Mouse (Mus musculus) Patski (cell line): ENCODE measurements at regions not wholly inside any gene's neighbourhood (a gene's known extent, or its start where the extent isn't known, plus 50 kb on each side); places are given as distances from the start of the nearest gene placed in this dataset.
A peak's percentile ranks its signal among the peaks of the same experiment; 100 is the strongest.

Source experiments
- ATAC-seq: fragments of 100-300 bp; one replicate; pipeline ENCODE4 v1.8.0; 2021
- CTCF ChIA-PET: fragments of 350-600 bp; sonication (Branson Sonifier 250); formaldehyde crosslinking; loops from one replicate; lab custom pipeline; 2022; ENCODE audit warnings: inconsistent platforms; lab: Charles Lee
- POLR2A ChIA-PET: fragments of 350-600 bp; sonication (Branson Sonifier 250); formaldehyde crosslinking; loops from one replicate; lab custom pipeline; 2022; ENCODE audit warnings: antibody characterized with exemption, inconsistent platforms; lab: Charles Lee
- DNase-seq: peaks from one replicate; pipeline ENCODE4 v3.0.0-alpha.2; 2011; ENCODE audit warnings: low read depth, low spot score
- H3K27me3 ChIP-seq: fragments of 371-371 bp; one replicate; pipeline ENCODE4 v1.5.1; 2021
- CTCF ChIP-seq: fragments of 100-300 bp; IDR thresholded peaks from one replicate; pipeline ENCODE4 v1.5.1; 2021
- in situ Hi-C: fragments of 300-500 bp; cut with MboI; formaldehyde crosslinking; loops from 3 replicates; pipeline ENCODE4 v1.11.1; 2018; ENCODE audit warnings: low pct_unique_long_range_greater_than_20kb, mixed read lengths

DNA sequence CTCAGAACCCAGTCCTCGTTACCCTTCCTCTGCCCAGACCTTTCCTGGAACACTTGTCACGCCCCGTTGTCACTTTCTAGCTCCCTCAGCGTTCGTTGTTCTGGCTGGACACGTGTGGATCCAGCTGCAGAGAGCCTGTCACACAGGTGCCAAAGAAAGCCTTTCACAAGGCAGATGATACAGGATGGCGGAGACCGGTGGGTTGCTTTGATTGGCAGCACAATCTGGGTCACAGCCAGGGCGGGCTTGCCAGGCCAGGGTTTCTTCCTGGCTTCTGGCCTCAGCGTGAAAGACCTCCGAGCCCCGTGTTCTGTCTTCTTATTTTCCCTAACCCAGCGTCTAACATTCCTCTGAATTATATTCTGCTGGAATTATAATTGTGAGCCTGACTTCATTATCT is 94.7 kb upstream of the Tmem189 start:
- no peak for TF ChIP-seq CTCF
- no peaks in the 10 kb centered on the region for H3K27me3 ChIP-seq
- no peak for DNase-seq
- no peak for ATAC-seq
- ChIA-PET POLR2A (no interaction called here), CTCF (no interaction called here)
- in situ Hi-C loops: no loop called here

DNA sequence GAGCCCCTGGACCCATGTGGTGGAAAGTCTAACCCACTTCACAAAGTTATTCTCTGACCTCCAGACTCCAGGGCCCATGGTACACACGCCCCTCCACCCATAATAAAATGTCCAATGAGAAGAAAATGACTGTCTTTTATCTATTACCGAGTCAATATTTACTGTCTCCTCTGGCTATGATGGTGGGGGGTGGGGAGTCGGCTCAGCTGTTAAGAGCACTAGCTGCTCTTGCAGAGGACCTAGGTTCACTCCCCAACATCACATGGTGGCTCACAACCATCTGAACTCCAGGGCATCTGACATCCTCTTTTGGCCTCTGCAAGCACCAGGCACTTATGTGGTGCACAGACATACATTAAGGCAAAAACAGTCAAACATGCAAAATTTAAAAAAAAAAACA is 93.8 kb upstream of the Tmem189 start:
- no peak for ATAC-seq

DNA sequence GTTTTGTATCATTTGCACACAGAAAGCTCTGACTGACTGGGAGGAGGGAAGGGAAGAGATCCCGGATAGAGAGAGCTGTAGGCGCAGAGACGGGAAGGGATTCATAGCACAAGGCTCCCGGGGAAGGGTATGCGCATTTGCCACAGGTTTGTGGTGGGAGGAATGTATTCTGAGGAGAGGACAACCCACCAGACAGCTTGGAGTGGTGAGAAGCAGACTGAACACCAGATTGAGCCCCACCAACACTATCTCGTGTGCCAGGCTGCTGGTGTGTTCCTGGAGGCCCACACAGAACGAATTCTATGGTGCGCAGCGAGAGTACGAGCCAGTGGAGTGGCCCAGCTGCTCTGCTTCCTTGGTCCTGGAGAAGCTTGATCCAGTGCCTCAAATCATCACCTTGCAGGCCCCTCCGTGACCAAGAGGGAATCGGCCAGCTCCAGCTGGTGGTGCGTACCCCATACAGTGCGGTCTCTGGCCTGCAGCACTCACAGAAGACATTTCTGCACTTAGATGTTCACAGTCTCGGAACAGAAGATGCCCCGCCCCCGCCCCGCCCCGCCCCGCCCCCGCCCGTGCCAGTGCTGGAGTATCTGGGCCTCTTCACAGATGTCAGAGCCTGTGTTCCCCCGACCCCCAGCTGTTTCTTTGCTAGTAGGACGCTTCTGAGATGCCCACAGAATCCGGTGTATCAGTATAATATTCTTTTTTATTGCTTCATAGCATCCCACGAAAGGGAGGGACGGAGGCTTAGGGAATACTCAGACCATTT is 92.8 kb upstream of the Tmem189 start:
- ATAC-seq (no peak), DNase-seq (no peak)
- no peak for TF ChIP-seq CTCF
- H3K27me3 ChIP-seq: no peaks in the 10 kb centered on the region
- POLR2A ChIA-PET: no interaction called here
- in situ Hi-C loops: no loop called here
- CTCF ChIA-PET: interaction anchor here (0.6 kb wide), 1 partner anchor 77 kb away, joined by 3 read pairs; no protein-coding TSS in a partner anchor

More for the DNA sequence above, 93.8 kb upstream of the Tmem189 start:
- CTCF ChIA-PET: no interaction called here
- no peaks in the 10 kb centered on the region for H3K27me3 ChIP-seq
- POLR2A ChIA-PET: no interaction called here
- DNase-seq: no peak
- in situ Hi-C loops: no loop called here
- no peak for TF ChIP-seq CTCF

DNA sequence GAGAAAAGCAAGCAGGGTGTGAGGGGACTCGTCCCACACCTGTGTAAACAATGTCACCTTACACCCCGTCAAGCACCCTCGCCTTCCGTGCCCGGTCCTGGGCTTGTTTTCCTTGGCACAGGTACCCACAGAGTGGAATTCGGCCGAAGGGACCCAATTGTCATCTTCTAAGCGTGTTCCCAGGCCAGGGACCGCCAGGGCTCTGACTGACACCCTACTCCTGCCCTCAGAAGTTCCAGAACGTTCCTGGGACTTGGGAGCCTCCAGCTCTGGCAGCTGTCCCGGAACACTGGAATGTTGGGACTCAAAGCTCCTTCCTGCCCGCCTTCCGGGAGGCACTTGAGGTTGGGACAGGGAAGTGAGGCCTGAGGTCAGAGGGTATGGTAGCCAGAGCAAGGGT is 91.9 kb upstream of the Tmem189 start:
- in situ Hi-C loops: no loop called here
- no peaks in the 10 kb centered on the region for H3K27me3 ChIP-seq
- ATAC-seq (no peak), DNase-seq (no peak)
- ChIA-PET POLR2A (interaction anchor here (0.9 kb wide), 1 partner anchor 86 kb away, joined by 3 read pairs; no protein-coding TSS in a partner anchor), CTCF (interaction anchor here (1.4 kb wide), 1 partner anchor 68 kb away, joined by 3 read pairs; no protein-coding TSS in a partner anchor)
- no peak for TF ChIP-seq CTCF

DNA sequence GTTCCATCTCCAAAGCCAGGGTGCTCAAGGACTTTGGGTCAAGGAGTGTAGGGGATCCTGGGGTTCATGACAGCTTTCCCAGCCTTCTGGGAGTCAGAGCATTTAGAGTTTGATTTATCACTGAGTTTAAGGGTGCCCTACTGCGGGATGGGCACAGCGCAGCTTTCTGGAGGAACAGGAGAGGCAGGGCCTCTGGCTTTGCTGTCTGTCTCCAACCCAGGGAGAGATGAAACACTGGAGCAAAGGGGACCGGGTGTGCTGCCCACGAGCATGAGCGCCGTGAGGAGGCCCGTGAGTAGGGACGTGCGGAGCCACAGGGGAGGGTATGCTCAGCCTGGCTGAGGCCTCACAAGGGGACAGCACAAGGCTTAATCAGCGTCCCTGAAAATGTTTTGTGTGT is 89.1 kb upstream of the Tmem189 start:
- ChIA-PET CTCF (interaction anchor here (1.0 kb wide), 1 partner anchor 22 kb away, joined by 4 read pairs; no protein-coding TSS in a partner anchor), POLR2A (interaction anchor here (0.7 kb wide), 1 partner anchor 8 kb away, joined by 3 read pairs; no protein-coding TSS in a partner anchor)
- DNase-seq: no peak
- no peak for TF ChIP-seq CTCF
- H3K27me3 ChIP-seq: no peaks in the 10 kb centered on the region
- in situ Hi-C loops: loop anchor here (5.0 kb wide), 2 partner anchors 91 to 109 kb away; partner anchors contain the start of genes Cebpb and Tmem189
- ATAC-seq: no peak

DNA sequence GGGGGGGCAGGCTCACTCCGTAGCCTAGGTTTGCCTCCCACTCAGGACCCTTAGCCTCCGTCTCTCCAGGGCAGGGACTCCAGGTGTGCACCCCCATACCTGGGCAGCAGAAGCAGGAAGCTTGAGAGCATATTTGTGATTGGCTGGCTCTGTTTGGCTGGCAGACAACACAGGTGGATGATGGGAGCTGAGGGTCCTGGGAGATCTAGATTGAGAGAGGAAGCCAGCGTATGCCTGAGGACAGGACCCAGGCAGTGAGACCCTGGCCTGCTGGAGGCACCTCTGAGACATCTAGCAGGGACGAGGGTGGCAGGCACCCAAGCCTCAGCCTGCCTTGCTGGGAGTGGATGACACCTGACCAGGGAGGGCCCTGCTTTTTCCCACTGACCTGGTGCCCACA is 88.6 kb upstream of the Tmem189 start:
- POLR2A ChIA-PET: interaction anchor here (0.7 to 1.3 kb wide), 2 partner anchors 9 to 12 kb away, joined by 3 to 4 read pairs; no protein-coding TSS in a partner anchor
- CTCF ChIA-PET: interaction anchor here (1.0 kb wide), 2 partner anchors 23 to 47 kb away, joined by 3 to 4 read pairs; no protein-coding TSS in a partner anchor

DNA sequence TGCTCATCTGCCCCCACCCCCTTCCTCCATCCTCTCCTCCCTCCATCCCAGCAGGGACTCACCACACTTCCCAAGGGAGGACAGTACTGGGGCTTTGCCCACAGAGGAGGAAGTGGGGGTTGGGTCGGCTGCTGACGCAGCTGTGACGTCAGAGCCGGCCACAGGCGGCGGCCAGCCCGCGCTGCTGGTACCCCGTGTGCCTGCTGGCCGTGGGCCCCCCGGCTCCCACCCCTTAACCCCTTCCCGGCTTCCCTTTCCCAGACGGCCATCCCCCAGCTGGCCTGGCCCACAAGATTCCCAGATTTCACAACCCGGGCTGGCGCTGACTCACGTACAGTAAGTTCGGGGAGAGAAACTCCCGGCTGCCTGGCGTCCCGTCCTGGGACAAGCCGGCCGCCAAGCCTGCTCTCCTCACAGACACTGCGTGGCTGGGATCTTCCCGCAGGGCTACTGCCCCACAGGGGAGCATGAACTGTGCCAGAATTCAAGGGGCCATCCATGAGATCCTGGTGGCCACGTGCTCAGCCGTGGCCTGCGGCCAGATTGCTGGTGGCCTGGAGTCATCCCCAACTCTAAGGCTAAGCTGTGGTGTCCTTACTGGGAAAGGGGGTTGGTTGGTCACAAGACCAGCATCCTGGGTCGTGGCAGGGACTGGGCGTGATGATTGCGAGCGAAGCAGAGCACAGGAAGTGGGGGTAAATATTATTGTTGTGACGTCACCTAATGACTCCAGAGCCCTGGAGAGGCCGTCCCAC is 87.9 kb upstream of the Tmem189 start:
- H3K27me3 ChIP-seq: no peaks in the 10 kb centered on the region
- CTCF ChIA-PET: interaction anchor here (0.7 to 1.2 kb wide), 4 partner anchors 17 to 91 kb away, joined by 3 to 4 read pairs (median 3); no protein-coding TSS in a partner anchor
- in situ Hi-C loops: loop anchor here (5.0 kb wide), 2 partner anchors 90 to 110 kb away; partner anchors contain the start of genes Cebpb and Tmem189
- TF ChIP-seq CTCF: no peak
- ATAC-seq (peak; percentile 79), DNase-seq (peak; percentile 93)
- POLR2A ChIA-PET: interaction anchor here (0.8 to 1.9 kb wide), 5 partner anchors 12 to 87 kb away, joined by 3 to 5 read pairs (median 3); no protein-coding TSS in a partner anchor

More for the DNA sequence above, 88.6 kb upstream of the Tmem189 start:
- ATAC-seq (no peak), DNase-seq (no peak)
- in situ Hi-C loops: loop anchor here (5.0 kb wide), 2 partner anchors 91 to 109 kb away; partner anchors contain the start of genes Cebpb and Tmem189
- no peaks in the 10 kb centered on the region for H3K27me3 ChIP-seq
- TF ChIP-seq CTCF: no peak

DNA sequence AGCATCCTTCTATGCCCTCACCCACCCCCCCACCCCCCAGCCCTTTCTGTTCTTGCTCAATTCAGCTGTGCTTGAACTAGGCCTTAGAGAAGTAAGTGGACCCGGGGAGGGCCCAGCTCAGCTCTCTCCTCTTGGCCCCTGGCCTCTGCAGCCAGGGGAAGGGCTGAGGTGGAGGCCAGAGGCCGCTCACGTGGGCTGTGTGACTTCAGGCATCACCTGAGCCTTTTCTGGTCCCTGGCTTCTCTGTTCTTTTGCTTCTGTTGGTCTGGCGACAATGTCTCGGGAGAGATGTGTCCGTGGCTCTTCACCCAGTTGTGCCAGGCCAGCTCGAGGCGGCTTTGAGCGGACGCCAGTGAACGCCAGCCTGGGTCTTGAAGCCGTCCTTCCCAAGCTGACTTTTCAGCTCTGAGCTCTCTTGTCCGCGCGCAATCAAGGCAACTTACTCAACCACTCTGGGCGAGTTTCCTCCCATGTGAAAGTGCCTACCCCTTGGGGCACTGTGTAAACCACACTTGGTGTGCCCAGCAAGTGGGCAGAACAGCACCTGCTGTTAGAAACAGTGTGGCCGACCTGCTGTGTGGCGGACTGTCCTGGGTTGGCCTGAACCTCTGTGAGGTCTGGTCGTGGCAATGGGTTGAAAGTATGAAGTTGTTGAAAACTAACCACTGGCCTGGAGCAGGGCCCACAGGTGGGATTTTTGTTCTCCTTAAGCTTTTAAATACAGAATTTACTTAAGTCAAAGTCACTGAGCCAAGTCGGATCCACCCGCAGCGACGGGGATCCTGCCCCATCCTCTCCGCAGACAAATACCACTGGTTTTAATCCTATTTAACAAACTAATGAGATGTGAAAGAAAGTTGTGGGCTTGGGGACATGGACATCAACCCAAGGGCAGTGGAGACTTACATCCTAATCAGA is 86.9 kb upstream of the Tmem189 start:
- ATAC-seq (no peak), DNase-seq (no peak)
- TF ChIP-seq CTCF: no peak
- in situ Hi-C loops: loop anchor here (5.0 kb wide), 2 partner anchors 89 to 111 kb away; partner anchors contain the start of genes Cebpb and Tmem189
- H3K27me3 ChIP-seq: no peaks in the 10 kb centered on the region
- ChIA-PET POLR2A (interaction anchor here (0.8 to 1.9 kb wide), 5 partner anchors 12 to 86 kb away, joined by 3 to 5 read pairs (median 3); no protein-coding TSS in a partner anchor), CTCF (interaction anchor here (0.7 to 1.2 kb wide), 3 partner anchors 16 to 90 kb away, joined by 3 read pairs; no protein-coding TSS in a partner anchor)

DNA sequence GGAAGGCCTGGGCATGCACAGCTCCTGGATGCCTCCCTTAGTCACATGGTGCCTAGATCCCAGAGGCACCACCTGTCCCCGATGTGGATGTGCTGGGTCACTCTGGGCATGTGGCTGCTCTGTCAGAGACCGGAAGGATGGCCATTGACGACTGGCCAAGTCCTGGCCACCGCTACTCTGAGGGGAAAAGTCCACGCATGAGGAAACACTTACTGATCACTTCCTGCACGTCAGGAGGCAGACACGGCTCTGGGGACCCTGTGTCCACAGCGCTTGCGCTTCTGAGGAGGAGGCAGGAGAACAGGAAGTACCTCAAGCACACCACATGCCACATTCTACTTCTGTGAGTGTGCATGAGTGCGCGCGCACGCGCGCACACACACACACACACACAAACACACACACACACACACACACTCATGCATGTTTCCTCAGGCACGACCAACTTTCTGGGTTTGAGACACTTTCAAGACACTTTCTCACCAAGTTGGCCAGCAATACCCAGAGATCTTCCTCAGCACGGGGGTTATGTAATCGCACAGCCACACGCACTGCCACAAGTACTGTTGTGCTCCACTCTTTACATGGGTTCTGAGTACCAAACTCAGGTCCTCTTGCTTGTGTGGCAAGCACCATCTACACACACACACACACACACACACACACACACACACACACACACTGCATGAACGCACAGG is 85.7 kb upstream of the Tmem189 start:
- DNase-seq (no peak), ATAC-seq (no peak)
- TF ChIP-seq CTCF: no peak
- ChIA-PET POLR2A (interaction anchor here (0.8 to 1.9 kb wide), 3 partner anchors 11 to 83 kb away, joined by 3 to 5 read pairs (median 3); no protein-coding TSS in a partner anchor), CTCF (interaction anchor here (1.1 to 1.2 kb wide), 2 partner anchors 9 to 64 kb away, joined by 3 to 4 read pairs; no protein-coding TSS in a partner anchor)
- no peaks in the 10 kb centered on the region for H3K27me3 ChIP-seq
- in situ Hi-C loops: loop anchor here (5.0 kb wide), 2 partner anchors 88 to 112 kb away; partner anchors contain the start of genes Cebpb and Tmem189
